Mouse (Mus musculus): ENCODE measurements around the gene Pkd1l2.

The Pkd1l2 gene

GRCm38 (mm10) chr8:117082399-117082872 is at the start of gene Pkd1l2:
Gene Pkd1l2, minus strand, starts transcription at chr8:117082449.
- DNase-seq = no peak

- peak; percentile 41 to 43 for DNase-seq
Measured at GRCm38 (mm10) chr8:117127063-117127462, 44.8 kb upstream of the Pkd1l2 start.

GRCm38 (mm10) chr8:117126411-117126810 is 44.2 kb upstream of the Pkd1l2 start:
- no peak for DNase-seq

GRCm38 (mm10) chr8:117125854-117126253 is 43.6 kb upstream of the Pkd1l2 start:
- DNase-seq = no peak

- no peak for DNase-seq
Measured at GRCm38 (mm10) chr8:117123850-117124633, 41.8 kb upstream of the Pkd1l2 start.

GRCm38 (mm10) chr8:117121277-117121676 is 39.0 kb upstream of the Pkd1l2 start:
- peak; percentile 72 to 79 for DNase-seq

GRCm38 (mm10) chr8:117118409-117118808 is 36.2 kb upstream of the Pkd1l2 start:
- DNase-seq = no peak

GRCm38 (mm10) chr8:117116534-117116933 is 34.3 kb upstream of the Pkd1l2 start:
- DNase-seq = no peak

GRCm38 (mm10) chr8:117115676-117116446 is 33.6 kb upstream of the Pkd1l2 start:
- DNase-seq = peak; percentile 41 to 50

- DNase-seq = no peak
Measured at GRCm38 (mm10) chr8:117115094-117115493, 32.8 kb upstream of the Pkd1l2 start.

GRCm38 (mm10) chr8:117112261-117112660 is 30.0 kb upstream of the Pkd1l2 start:
- DNase-seq = no peak

- no peak for DNase-seq
Measured at GRCm38 (mm10) chr8:117111641-117112040, 29.4 kb upstream of the Pkd1l2 start.

GRCm38 (mm10) chr8:117109801-117110390 is 27.6 kb upstream of the Pkd1l2 start:
- DNase-seq = peak; percentile 67 to 73

GRCm38 (mm10) chr8:117109018-117109711 is 26.9 kb upstream of the Pkd1l2 start:
- peak; percentile 69 to 70 for DNase-seq

- DNase-seq = peak; percentile 88 to 89
Measured at GRCm38 (mm10) chr8:117107533-117107932, 25.3 kb upstream of the Pkd1l2 start.

- DNase-seq = no peak
Measured at GRCm38 (mm10) chr8:117097564-117098191, 15.4 kb upstream of the Pkd1l2 start.

- no peak for DNase-seq
Measured at GRCm38 (mm10) chr8:117097051-117097563, 14.9 kb upstream of the Pkd1l2 start.

GRCm38 (mm10) chr8:117095647-117096046 is 13.4 kb upstream of the Pkd1l2 start, which contains the start of gene Bco1:
Gene Bco1, plus strand, starts transcription at chr8:117095854.
- no peak for DNase-seq

- no peak for DNase-seq
Measured at GRCm38 (mm10) chr8:117094053-117094452, 11.8 kb upstream of the Pkd1l2 start.

GRCm38 (mm10) chr8:117089802-117090201 is 7.6 kb upstream of the Pkd1l2 start:
- no peak for DNase-seq

- peak; percentile 19 to 24 for DNase-seq
Measured at GRCm38 (mm10) chr8:117087036-117087435, 4.8 kb upstream of the Pkd1l2 start.

- no peak for DNase-seq
Measured at GRCm38 (mm10) chr8:117085521-117085920, 3.3 kb upstream of the Pkd1l2 start.

Measured in B cell, adult 2 months (primary cell).